Mouse (Mus musculus) lung, postnatal 0 days (tissue): ENCODE data around the gene Rab25. TPM values are rescaled to one million over a fixed set of nuclear protein-coding genes. Genes with fewer than 3 reads are reported as not detected.
A peak's percentile ranks its signal among the peaks of the same experiment; 100 is the strongest.
"Not testable (repeated sequence)": the region's sequence is repeated elsewhere in the genome, so short reads cannot be mapped to it uniquely, and the experiment has no call there.

ENCODE experiments used
- ATAC-seq: fragments of 200-750 bp; cut with Nextera tagmentation; 2 replicates; pipeline ENCODE4 v1.8.0; 2017; ENCODE audit warnings: moderate library complexity
- DNase-seq: peaks from one replicate; pipeline ENCODE4 v3.0.0-alpha.2; 2016; ENCODE audit warnings: low spot score
- H3K27ac ChIP-seq: fragments of 300-500 bp; sonication (generic); 2 replicates; pipeline ENCODE4 v1.5.1; 2014; ENCODE audit warnings: antibody characterized with exemption, mild to moderate bottlenecking, low read length, mixed read lengths
- H3K27me3 ChIP-seq: fragments of 300-500 bp; sonication (generic); replicated peaks from 2 replicates; pipeline ENCODE4 v1.6.1; 2014; ENCODE audit warnings: low read length, mixed read lengths; ENCODE audit not compliant: insufficient read depth
- H3K36me3 ChIP-seq: fragments of 300-500 bp; sonication (generic); 2 replicates; pipeline ENCODE4 v1.6.1; 2014; ENCODE audit warnings: low read length, mixed read lengths; ENCODE audit not compliant: insufficient read depth
- H3K4me1 ChIP-seq: fragments of 300-500 bp; sonication (generic); 2 replicates; pipeline ENCODE4 v1.6.1; 2014; ENCODE audit warnings: antibody characterized with exemption, low read depth, low read length, mixed read lengths; ENCODE audit not compliant: insufficient read depth
- H3K4me2 ChIP-seq: fragments of 300-500 bp; sonication (generic); replicated peaks from 2 replicates; pipeline ENCODE4 v1.6.1; 2014; ENCODE audit warnings: low read depth, mild to moderate bottlenecking, low read length, moderate library complexity, mixed read lengths
- H3K4me3 ChIP-seq: fragments of 300-500 bp; sonication (generic); 2 replicates; pipeline ENCODE4 v1.5.1; 2014; ENCODE audit warnings: low read depth, low read length
- H3K9ac ChIP-seq: fragments of 300-500 bp; sonication (generic); replicated peaks from 2 replicates; pipeline ENCODE4 v1.6.1; 2014; ENCODE audit warnings: low read depth, mild to moderate bottlenecking
- H3K9me3 ChIP-seq: fragments of 300-500 bp; sonication (generic); 2 replicates; pipeline ENCODE4 v1.6.1; 2016; ENCODE audit warnings: low read length, mixed read lengths
- CTCF ChIP-seq: IDR thresholded peaks from 2 replicates; pipeline ENCODE4 v1.5.1; 2016; ENCODE audit warnings: antibody characterized with exemption, mild to moderate bottlenecking
- EP300 ChIP-seq: IDR thresholded peaks from 2 replicates; pipeline ENCODE4 v1.6.1; 2016; ENCODE audit warnings: antibody characterized with exemption, mild to moderate bottlenecking, control low read depth
- WGBS: fragments of 180-500 bp; shearing (Covaris S2); extraction: QIAGEN DNeasy Blood & Tissue Kit; methylation state at CpG from one replicate; pipeline ENCODE4 v1.1.7; 2014; 5-methylcytosine and 5-hydroxymethylcytosine counted together
- polyA plus RNA-seq: library from polyadenylated mRNA; unstranded; fragments of >200 nt; fragmentation: Nextera tagmentation; extraction: Ambion mirVana; gene quantifications from 2 replicates; pipeline ENCODE4 v1.2.1, GENCODE M21; 2015

The Rab25 gene
- polyA plus RNA-seq = 61.4 and 61.8 TPM in 2 replicates

DNA sequence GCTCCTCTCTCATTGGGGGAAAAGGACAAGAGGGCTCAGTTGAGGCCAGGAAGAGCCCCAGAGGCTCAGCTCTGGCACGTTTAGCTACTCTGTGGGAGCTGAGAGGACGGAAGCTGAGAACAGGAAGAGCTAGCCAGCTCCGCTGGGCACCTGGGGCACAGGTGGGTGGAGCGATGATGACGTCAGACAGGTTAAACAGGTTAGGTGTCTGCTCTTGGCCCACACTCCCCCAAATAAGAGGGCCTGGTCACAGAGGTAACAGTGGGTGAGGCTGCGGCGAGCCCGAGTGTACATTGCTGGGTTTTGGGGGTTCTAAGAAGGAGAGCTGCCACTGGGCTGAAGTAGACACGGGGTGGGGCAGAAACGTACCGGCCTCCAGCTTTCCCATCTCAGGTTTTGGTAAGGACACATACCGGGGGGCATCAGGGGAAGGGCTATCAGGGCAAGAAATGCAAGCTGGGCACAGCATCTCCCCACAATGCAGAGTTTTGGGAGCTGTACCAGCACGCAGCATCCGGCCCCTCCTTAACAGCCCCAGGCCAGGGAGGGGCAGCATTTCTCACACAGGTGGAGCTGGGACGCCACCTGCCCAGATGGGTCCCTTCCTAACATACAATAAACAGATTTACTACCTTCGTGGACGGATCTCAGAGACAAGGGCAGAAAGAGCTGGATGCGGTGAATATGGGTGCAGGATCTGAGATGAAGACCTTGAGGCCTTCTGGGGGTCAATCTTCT is at the start of gene Rab25:
TSS of gene Rab25 (minus strand) at position 121 of the 738 bp plus-strand sequence.
- Histone ChIP-seq H3K9me3 (no peaks in the 10 kb centered on the region), H3K4me3 (peak within 1 kb of the TSS; percentile 10; the same call in 1 of the 2 replicates), H3K27ac (peak within 1 kb of the TSS; percentile 89), H3K36me3 (no peaks in the 10 kb centered on the region), H3K4me1 (peaks cover 6% of the 10 kb centered on the region; the same call in 1 of the 2 replicates), H3K27me3 (no peaks in the 10 kb centered on the region), H3K9ac (peak within 1 kb of the TSS; percentile 23; the same call in 1 of the 2 replicates), H3K4me2 (peak within 1 kb of the TSS; percentile 48)
- peak; percentile 53 for ATAC-seq
- WGBS = 36% methylated on average over 18 of the region's 18 CpGs
- no peak for TF ChIP-seq CTCF
- peak; percentile 17; the same call in 1 of the 2 replicates for TF ChIP-seq EP300
- DNase-seq = peak; percentile 91

GRCm38 (mm10) chr3:88596547-88596946 is 48.4 kb upstream of the Rab25 start:
- DNase-seq, H3K4me3 ChIP-seq, H3K9ac ChIP-seq, H3K4me1 ChIP-seq, H3K36me3 ChIP-seq, H3K27me3 ChIP-seq, ATAC-seq, H3K27ac ChIP-seq, H3K9me3 ChIP-seq, H3K4me2 ChIP-seq: not testable (repeated sequence)
- WGBS = 79% methylated on average over 4 of the region's 4 CpGs

GRCm38 (mm10) chr3:88593893-88594580 is 45.9 kb upstream of the Rab25 start:
- Histone ChIP-seq H3K4me2 (peak overlapping the region; percentile 55), H3K36me3 (no peaks in the 10 kb centered on the region), H3K9me3 (no peaks in the 10 kb centered on the region), H3K4me3 (peak overlapping the region; percentile 34), H3K9ac (no peak overlapping the region), H3K27me3 (no peaks in the 10 kb centered on the region), H3K27ac (peak overlapping the region; percentile 95), H3K4me1 (no peaks in the 10 kb centered on the region)
- TF ChIP-seq EP300 (peak; percentile 91), CTCF (no peak)
- ATAC-seq = peak; percentile 59
- DNase-seq = peak; percentile 87
- 19% methylated on average over 10 of the region's 10 CpGs for WGBS

DNA sequence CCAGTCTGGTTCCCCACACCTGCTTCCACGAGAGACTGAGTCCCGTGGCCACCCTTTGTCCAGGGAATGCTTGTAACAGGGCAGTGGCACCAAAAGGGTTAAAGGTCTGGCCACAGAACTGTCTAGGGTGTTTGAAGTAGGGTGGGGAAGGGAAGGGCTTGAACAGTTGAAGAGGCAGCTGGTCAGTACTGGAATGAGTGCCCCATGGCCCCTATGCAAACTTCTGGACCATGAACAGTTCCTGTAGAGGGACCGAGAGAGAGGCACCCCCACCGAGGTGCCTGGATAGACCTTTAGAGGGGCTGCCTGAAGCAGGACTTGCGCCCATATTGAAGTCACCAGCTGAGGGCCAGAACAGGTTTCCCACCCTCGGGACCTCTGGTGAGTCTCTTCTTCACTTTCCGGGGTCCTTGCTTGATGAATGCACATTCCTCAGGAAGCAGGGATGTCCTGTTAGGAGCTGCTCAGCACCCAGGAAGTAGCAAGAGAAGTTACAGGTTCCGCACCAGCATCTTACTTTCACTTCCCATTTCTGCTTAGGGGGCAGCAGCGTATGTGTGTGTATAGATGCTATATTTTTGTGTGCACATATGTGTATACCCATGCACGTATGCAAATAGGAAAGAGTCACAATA is 45.0 kb upstream of the Rab25 start:
- peak; percentile 79 for ATAC-seq
- H3K9me3 ChIP-seq = no peaks in the 10 kb centered on the region
- H3K9ac ChIP-seq = 0 out of 2 replicates have a peak overlapping the region, but pooled peaks have one; percentile 20
- 38% methylated on average over 10 of the region's 10 CpGs for WGBS
- H3K4me2 ChIP-seq = peak overlapping the region; percentile 55
- H3K4me1 ChIP-seq = no peaks in the 10 kb centered on the region
- peak overlapping the region; percentile 34 for H3K4me3 ChIP-seq
- no peak for TF ChIP-seq CTCF
- TF ChIP-seq EP300 = no peak; the same call in 1 of the 2 replicates
- H3K27me3 ChIP-seq = no peaks in the 10 kb centered on the region
- peak; percentile 79 for DNase-seq
- H3K27ac ChIP-seq = peak overlapping the region; percentile 95
- peaks cover under 1% of the 10 kb centered on the region; the same call in 1 of the 2 replicates for H3K36me3 ChIP-seq

DNA sequence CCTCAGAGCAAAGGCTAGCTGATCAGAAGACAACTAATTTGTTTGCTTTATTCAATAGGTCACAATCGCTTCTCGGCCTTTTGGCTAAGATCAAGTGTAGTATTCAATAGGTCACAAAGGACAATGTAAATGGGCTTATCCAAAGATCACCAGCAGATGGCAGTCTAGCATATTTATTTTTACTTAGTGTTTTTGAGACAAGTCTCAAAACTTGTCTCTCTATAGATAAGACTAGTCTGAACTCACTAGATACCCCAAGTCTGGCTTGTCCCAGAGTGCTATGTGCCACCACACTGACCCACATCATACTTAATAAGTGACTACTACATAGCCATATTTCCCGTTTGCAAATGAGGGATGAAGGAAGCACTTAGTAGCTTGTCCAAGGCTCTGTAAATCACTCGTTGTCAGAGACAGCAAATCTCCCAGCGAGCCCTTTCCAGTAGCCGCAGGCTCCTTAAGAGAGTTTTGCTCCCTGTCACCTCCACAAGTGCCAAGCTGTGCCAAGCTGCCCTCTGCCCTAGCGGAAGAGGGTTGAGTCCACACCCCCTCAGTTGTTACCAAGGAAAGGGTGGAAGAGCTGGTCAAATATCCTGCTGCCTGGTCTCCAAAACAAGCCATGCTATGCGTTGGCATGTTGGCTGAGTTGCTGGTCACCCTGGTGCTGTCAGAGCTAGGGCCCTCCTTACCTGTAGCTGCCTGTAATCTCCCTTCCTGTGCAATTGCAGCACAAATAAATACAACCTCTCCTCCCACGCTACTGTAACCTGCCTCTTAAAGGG is 44.0 kb upstream of the Rab25 start:
- H3K9me3 ChIP-seq = no peaks in the 10 kb centered on the region
- peaks cover 8% of the 10 kb centered on the region; the same call in 1 of the 2 replicates for H3K36me3 ChIP-seq
- peak; percentile 70 for TF ChIP-seq CTCF
- peak; percentile 38; the same call in 1 of the 2 replicates for TF ChIP-seq EP300
- H3K4me3 ChIP-seq = peak overlapping the region; percentile 34
- peak overlapping the region; percentile 20; the same call in 1 of the 2 replicates for H3K9ac ChIP-seq
- peak overlapping the region; percentile 55 for H3K4me2 ChIP-seq
- H3K27me3 ChIP-seq = no peaks in the 10 kb centered on the region
- 9% methylated on average over 9 of the region's 9 CpGs for WGBS
- peak; percentile 77 for ATAC-seq
- DNase-seq = peak; percentile 89
- H3K4me1 ChIP-seq = no peaks in the 10 kb centered on the region
- peak overlapping the region; percentile 95 for H3K27ac ChIP-seq
